Mouse (Mus musculus) brain, adult 2 months (tissue): ENCODE results near the gene Olfr691.
"Not testable (repeated sequence)": the region's sequence is repeated elsewhere in the genome, so short reads cannot be mapped to it uniquely, and the experiment has no call there.

Experiments
- DNase-seq: peaks from one replicate; pipeline ENCODE4 v3.0.0; 2011; ENCODE audit warnings: low read depth, low spot score

Gene Olfr691

GRCm38 (mm10) chr7:105342170-105342569, at the start of gene Olfr691:
Gene Olfr691, minus strand, starts transcription at chr7:105342270.
- no peak for DNase-seq

GRCm38 (mm10) chr7:105390236-105390635, 48.2 kb upstream of the Olfr691 start:
- DNase-seq: no peak

- no peak for DNase-seq
Measured at GRCm38 (mm10) chr7:105387696-105388095, 45.6 kb upstream of the Olfr691 start.

- DNase-seq: no peak
Measured at GRCm38 (mm10) chr7:105380329-105380728, 38.3 kb upstream of the Olfr691 start.

GRCm38 (mm10) chr7:105374866-105375265, 32.8 kb upstream of the Olfr691 start, which contains the start of gene Gm5901:
Gene Gm5901, plus strand, starts transcription at chr7:105375038.
- DNase-seq: no peak

- peak; percentile 64 for DNase-seq
Measured at GRCm38 (mm10) chr7:105373976-105374375, 31.9 kb upstream of the Olfr691 start.

GRCm38 (mm10) chr7:105373509-105373908, 31.4 kb upstream of the Olfr691 start:
- peak; percentile 27 for DNase-seq

- DNase-seq: no peak
Measured at GRCm38 (mm10) chr7:105372912-105373311, 30.8 kb upstream of the Olfr691 start.

GRCm38 (mm10) chr7:105368521-105368920, 26.5 kb upstream of the Olfr691 start:
- no peak for DNase-seq

GRCm38 (mm10) chr7:105367930-105368329, 25.9 kb upstream of the Olfr691 start, which contains the start of gene Olfr692:
Gene Olfr692, plus strand, starts transcription at chr7:105368230.
- no peak for DNase-seq

GRCm38 (mm10) chr7:105367268-105367667, 25.2 kb upstream of the Olfr691 start:
- DNase-seq: no peak

GRCm38 (mm10) chr7:105361713-105362112, 19.6 kb upstream of the Olfr691 start:
- peak; percentile 17 for DNase-seq

- DNase-seq: not testable (repeated sequence)
Measured at GRCm38 (mm10) chr7:105356487-105356886, 14.4 kb upstream of the Olfr691 start.

GRCm38 (mm10) chr7:105356064-105356463, 14.0 kb upstream of the Olfr691 start:
- DNase-seq: not testable (repeated sequence)

- no peak for DNase-seq
Measured at GRCm38 (mm10) chr7:105342752-105343151, 682 bp upstream of the Olfr691 start.

- no peak for DNase-seq
Measured at GRCm38 (mm10) chr7:105334004-105334403, 8.1 kb downstream of the Olfr691 start, which contains the start of gene Olfr690. Gene Olfr690, minus strand, starts transcription at chr7:105334104.

GRCm38 (mm10) chr7:105325302-105325701, 16.8 kb downstream of the Olfr691 start:
- DNase-seq: no peak

GRCm38 (mm10) chr7:105310865-105311264, 31.2 kb downstream of the Olfr691 start, which contains the start of gene Olfr689:
Gene Olfr689, plus strand, starts transcription at chr7:105311165.
- no peak for DNase-seq

GRCm38 (mm10) chr7:105290051-105290450, 52.0 kb downstream of the Olfr691 start:
- no peak for DNase-seq

GRCm38 (mm10) chr7:105287795-105288194, 54.3 kb downstream of the Olfr691 start, which contains the start of gene Olfr688:
Gene Olfr688, plus strand, starts transcription at chr7:105288095.
- DNase-seq: no peak
